Mouse (Mus musculus): ENCODE measurements at regions not wholly inside any gene's neighbourhood (a gene's known extent, or its start where the extent isn't known, plus 50 kb on each side); places are given as distances from the start of the nearest gene placed in this dataset.

DNA sequence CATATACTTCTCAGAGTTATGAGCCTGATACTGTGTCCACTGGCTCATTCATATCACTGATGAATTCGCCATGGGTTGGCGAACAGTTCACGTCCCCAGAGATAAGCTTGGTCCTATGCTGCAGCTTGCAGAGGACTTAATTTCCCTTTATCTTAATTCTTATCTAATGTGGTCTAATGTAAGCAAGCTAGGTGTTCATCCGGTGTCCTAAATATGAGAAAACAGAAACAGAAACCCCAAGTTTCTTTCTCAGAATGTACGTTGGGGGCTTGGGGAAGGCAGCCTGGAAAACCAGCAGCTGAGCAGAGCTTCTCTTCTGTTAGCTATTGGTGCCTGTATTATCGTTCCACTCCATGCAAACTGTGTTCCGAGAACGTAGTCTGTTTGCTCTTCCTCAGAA lies 170.1 kb downstream of the 1700064H15Rik start:
- no peak for ATAC-seq (ENCODE audit: low FRiP score, low read depth)
- 90% methylated on average over 8 of the region's 8 CpGs for WGBS
- no peaks in the 10 kb centered on the region for H3K9me3 ChIP-seq
- H3K4me1 ChIP-seq, result no peaks in the 10 kb centered on the region
- no peak overlapping the region for H3K4me3 ChIP-seq
- no peak overlapping the region for H3K4me2 ChIP-seq (replicated peaks)
- H3K36me3 ChIP-seq, result no peaks in the 10 kb centered on the region
- no peaks in the 10 kb centered on the region for H3K27me3 ChIP-seq
- no peak overlapping the region for H3K9ac ChIP-seq (replicated peaks)
- H3K27ac ChIP-seq (replicated peaks), result no peak overlapping the region

DNA sequence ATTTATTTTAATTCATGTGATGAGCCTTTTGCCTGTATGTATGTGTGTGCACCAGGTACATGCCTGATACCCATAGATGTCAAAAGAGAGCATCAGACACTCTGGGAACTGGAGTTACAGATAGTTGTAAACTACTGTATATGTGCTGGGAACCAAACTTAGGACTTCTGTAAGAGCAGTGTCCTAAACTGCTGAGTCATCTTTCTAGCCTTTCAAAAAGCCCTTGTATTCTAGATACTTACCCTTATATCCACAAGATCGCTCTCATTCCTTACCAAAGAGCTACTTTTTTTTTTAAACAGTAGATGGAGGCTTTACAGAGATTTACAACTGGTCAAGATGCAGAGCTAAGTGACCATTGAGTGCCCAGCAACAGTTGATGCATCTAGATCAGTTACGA lies 171.0 kb downstream of the 1700064H15Rik start:
- WGBS, result 99% methylated on average over 2 of the region's 2 CpGs

DNA sequence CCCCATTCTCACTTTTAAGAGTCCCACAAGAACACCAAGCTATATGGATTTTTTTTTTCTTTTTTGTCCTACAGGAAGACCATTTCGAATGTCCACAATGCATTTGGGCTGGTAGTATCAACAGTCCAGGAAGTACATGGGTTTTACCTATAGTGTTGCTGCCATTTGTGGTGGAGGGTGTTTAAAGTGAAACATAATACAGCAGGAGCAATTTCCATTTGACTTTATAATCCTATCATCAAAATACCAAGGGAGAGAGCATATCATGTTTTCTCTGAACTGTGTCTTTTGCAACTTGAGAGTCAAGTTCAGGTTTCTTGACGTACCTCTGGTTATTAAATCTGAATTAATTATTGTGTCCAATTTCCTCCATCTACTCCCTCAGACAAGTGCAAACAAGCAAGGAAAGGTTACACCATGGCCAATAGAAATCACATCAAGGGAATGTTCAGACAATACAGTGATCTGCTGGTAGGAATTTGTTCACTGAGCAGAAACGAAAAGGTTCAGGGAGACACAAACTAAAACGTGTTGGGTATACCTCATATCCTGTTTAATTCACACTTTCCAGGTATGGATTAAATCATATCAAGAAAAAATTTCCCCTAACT lies 172.5 kb downstream of the 1700064H15Rik start:
- Histone ChIP-seq H3K27ac (replicated peaks) (no peak overlapping the region), H3K36me3 (no peaks in the 10 kb centered on the region), H3K9me3 (no peaks in the 10 kb centered on the region), H3K9ac (replicated peaks) (no peak overlapping the region), H3K4me1 (no peaks in the 10 kb centered on the region), H3K27me3 (no peaks in the 10 kb centered on the region), H3K4me2 (replicated peaks) (no peak overlapping the region), H3K4me3 (no peak overlapping the region)
- ATAC-seq (ENCODE audit: low FRiP score, low read depth), result no peak
- 84% methylated on average over 4 of the region's 4 CpGs for WGBS

More for the DNA sequence above, 171.0 kb downstream of the 1700064H15Rik start:
- Histone ChIP-seq H3K4me3 (no peak overlapping the region), H3K4me1 (no peaks in the 10 kb centered on the region), H3K36me3 (no peaks in the 10 kb centered on the region), H3K4me2 (replicated peaks) (no peak overlapping the region), H3K9ac (replicated peaks) (no peak overlapping the region), H3K27ac (replicated peaks) (no peak overlapping the region), H3K9me3 (no peaks in the 10 kb centered on the region), H3K27me3 (no peaks in the 10 kb centered on the region)
- no peak for ATAC-seq (ENCODE audit: low FRiP score, low read depth)

DNA sequence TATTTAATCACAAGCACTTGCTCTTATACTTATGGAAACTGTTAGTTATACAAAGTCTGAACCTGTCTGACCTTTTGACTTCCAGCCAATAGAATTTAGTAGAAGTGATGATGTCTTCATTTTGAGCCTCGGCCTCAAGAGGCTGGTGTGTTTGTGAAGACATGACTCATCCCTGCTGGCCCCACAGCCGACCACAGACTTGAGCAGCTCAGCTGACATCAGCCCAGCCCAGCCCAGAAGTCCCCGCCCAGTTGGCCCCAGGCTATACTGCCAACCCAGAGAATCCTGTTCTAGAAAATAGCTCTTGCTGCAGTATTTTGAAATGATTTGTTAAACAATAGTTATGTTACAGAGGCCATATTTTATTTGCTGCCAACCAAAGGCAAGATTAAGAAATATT lies 177.5 kb downstream of the 1700064H15Rik start:
- Histone ChIP-seq H3K27ac (replicated peaks) (no peak overlapping the region), H3K27me3 (no peaks in the 10 kb centered on the region), H3K9ac (replicated peaks) (no peak overlapping the region), H3K4me2 (replicated peaks) (no peak overlapping the region), H3K36me3 (no peaks in the 10 kb centered on the region), H3K4me1 (no peaks in the 10 kb centered on the region), H3K9me3 (no peaks in the 10 kb centered on the region), H3K4me3 (no peak overlapping the region)
- ATAC-seq (ENCODE audit: low FRiP score, low read depth), result no peak
- 52% methylated on average over 3 of the region's 3 CpGs for WGBS

DNA sequence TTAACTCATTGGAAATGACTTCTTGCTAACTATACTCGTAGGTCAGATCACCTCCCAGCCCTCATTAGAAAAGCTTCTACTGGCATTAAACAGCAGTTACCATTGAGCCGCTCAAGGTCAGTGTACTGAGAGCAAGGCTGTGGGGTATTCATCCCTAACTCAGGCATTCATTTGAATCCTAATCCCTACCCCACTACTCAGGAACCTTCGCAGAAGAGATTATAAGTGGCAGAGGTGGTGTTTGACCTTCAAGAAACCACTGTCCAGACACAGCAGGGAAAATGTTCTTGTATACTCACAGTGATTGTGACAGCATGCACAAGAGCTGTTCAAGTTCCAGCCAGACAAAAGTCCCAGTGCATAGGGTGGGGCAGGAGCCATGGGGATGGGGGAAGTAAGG lies 179.5 kb downstream of the 1700064H15Rik start:
- H3K36me3 ChIP-seq, result no peaks in the 10 kb centered on the region
- H3K4me3 ChIP-seq, result no peak overlapping the region
- no peaks in the 10 kb centered on the region for H3K27me3 ChIP-seq
- H3K4me2 ChIP-seq (replicated peaks), result no peak overlapping the region
- 82% methylated on average over 3 of the region's 3 CpGs for WGBS
- no peak for ATAC-seq (ENCODE audit: low FRiP score, low read depth)
- H3K27ac ChIP-seq (replicated peaks), result no peak overlapping the region
- H3K9me3 ChIP-seq, result no peaks in the 10 kb centered on the region
- H3K9ac ChIP-seq (replicated peaks), result no peak overlapping the region
- H3K4me1 ChIP-seq, result no peaks in the 10 kb centered on the region

DNA sequence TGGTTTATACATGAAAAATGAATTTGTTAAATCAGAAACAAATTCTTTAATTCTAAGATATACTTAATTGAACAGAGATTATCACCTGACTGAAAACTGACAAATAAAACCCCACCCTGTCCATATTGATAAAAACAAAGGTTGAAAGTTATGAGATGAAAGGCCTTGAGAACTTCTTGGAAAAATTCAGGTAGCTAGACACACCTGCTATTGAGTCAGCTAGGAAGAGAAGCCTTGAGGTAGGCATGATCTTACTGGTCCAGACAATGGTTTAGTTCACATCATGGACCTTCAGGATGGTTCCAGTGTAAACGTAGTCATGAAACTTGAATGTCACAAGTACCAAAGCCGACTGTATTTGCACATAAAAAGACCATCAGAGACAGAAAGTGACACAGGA lies 180.3 kb downstream of the 1700064H15Rik start:
- no peaks in the 10 kb centered on the region for H3K27me3 ChIP-seq
- H3K27ac ChIP-seq (replicated peaks), result no peak overlapping the region
- 74% methylated on average over 2 of the region's 2 CpGs for WGBS
- ATAC-seq (ENCODE audit: low FRiP score, low read depth), result no peak
- H3K36me3 ChIP-seq, result no peaks in the 10 kb centered on the region
- H3K4me2 ChIP-seq (replicated peaks), result no peak overlapping the region
- no peaks in the 10 kb centered on the region for H3K4me1 ChIP-seq
- H3K9ac ChIP-seq (replicated peaks), result no peak overlapping the region
- H3K9me3 ChIP-seq, result no peaks in the 10 kb centered on the region
- H3K4me3 ChIP-seq, result no peak overlapping the region

DNA sequence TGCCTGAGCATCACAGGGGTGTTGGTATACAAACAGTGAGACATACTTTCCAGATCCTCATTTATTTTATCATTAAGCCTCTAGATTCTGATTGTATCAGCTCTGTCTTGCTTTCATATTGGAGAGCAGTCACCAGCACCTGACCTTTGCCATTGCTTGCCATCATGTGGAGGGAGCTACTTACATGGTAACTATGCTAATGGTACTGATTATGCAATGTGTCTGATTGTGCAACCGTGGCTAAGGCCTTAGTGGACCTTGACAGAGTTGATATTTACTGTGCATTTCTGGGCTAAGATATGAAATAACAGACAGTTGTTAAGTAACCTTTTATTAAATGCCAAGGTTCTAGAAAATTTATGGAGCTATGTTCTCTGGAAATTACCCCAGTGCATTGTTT lies 180.7 kb downstream of the 1700064H15Rik start:
- no peaks in the 10 kb centered on the region for H3K27me3 ChIP-seq
- H3K4me2 ChIP-seq (replicated peaks), result no peak overlapping the region
- no peaks in the 10 kb centered on the region for H3K9me3 ChIP-seq
- whole genome bisulfite sequencing, result 80% methylated on average over 1 of the region's 1 CpGs
- H3K9ac ChIP-seq (replicated peaks), result no peak overlapping the region
- H3K27ac ChIP-seq (replicated peaks), result no peak overlapping the region
- H3K4me3 ChIP-seq, result no peak overlapping the region
- H3K36me3 ChIP-seq, result no peaks in the 10 kb centered on the region
- ATAC-seq (ENCODE audit: low FRiP score, low read depth), result no peak
- H3K4me1 ChIP-seq, result no peaks in the 10 kb centered on the region

DNA sequence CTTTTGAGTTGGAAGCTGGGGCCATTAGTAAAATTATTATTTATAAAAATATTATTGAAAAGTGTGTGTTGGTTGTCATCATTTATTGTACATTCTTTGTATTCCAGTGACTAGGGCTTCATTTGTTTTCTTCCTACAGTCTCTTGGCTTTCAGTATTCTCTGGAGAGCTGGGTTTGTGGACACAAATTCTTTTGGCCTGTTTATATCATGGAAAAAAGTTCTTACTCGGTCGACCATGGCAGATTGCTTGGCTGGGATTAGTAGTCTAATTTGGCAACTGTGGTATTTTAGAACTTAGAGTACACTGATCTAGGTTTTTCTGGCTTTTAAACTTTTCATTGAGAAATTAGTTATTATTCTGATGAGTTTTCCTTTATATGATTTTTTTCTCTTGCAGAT lies 183.6 kb downstream of the 1700064H15Rik start:
- no peak for ATAC-seq (ENCODE audit: low FRiP score, low read depth)
- no peaks in the 10 kb centered on the region for H3K4me1 ChIP-seq
- no peak overlapping the region for H3K4me2 ChIP-seq (replicated peaks)
- H3K9me3 ChIP-seq, result no peaks in the 10 kb centered on the region
- no peak overlapping the region for H3K27ac ChIP-seq (replicated peaks)
- H3K9ac ChIP-seq (replicated peaks), result no peak overlapping the region
- H3K4me3 ChIP-seq, result no peak overlapping the region
- 79% methylated on average over 2 of the region's 2 CpGs for WGBS
- H3K36me3 ChIP-seq, result no peaks in the 10 kb centered on the region
- H3K27me3 ChIP-seq, result no peaks in the 10 kb centered on the region

DNA sequence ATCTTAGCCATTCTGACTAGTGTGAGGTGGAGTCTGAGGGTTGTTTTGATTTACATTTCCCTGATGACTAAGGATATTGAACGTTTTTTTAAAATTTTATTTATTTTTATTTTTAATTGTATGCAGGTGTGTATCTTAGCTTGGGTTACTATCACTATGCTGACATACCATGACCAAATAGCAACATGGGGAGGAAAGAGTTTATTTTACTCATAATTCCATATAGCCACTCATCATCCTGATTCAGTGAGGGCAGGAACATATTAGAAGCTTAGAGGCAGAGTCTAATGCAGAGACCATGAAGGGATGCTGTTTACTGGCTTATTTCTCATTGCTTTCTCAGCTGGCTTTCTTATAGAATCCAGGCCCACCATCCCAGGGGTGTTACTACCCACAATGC lies 186.7 kb downstream of the 1700064H15Rik start:
- Histone ChIP-seq H3K4me3 (no peak overlapping the region), H3K36me3 (no peaks in the 10 kb centered on the region), H3K4me2 (replicated peaks) (no peak overlapping the region), H3K27me3 (no peaks in the 10 kb centered on the region), H3K4me1 (no peaks in the 10 kb centered on the region), H3K27ac (replicated peaks) (no peak overlapping the region), H3K9ac (replicated peaks) (no peak overlapping the region), H3K9me3 (no peaks in the 10 kb centered on the region)
- WGBS, result 52% methylated on average over 1 of the region's 1 CpGs
- no peak for ATAC-seq (ENCODE audit: low FRiP score, low read depth)

DNA sequence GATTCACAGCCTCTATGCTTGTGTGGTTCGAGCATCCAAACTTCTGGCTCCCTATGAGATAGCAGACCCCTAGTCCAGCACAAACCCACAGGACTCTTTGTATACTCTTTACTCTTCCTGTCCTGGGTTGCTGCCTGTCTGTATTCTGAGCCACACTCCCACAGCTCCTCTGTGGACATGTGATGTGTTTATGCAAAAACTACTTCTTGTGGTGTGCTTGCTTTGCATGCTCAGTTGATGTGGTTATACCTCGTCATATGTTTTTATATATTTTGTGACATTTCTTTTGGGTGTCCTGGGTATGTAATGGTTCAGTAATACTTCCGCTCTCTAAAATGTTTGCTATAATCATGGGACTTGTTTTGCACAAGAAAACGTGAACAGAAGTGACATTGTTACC lies 198.3 kb downstream of the 1700064H15Rik start:
- H3K9ac ChIP-seq (replicated peaks), result no peak overlapping the region
- H3K4me2 ChIP-seq (replicated peaks), result no peak overlapping the region
- H3K4me3 ChIP-seq, result no peak overlapping the region
- no peaks in the 10 kb centered on the region for H3K4me1 ChIP-seq
- H3K9me3 ChIP-seq, result no peaks in the 10 kb centered on the region
- H3K36me3 ChIP-seq, result no peaks in the 10 kb centered on the region
- no peak overlapping the region for H3K27ac ChIP-seq (replicated peaks)
- 85% methylated on average over 4 of the region's 4 CpGs for WGBS
- H3K27me3 ChIP-seq, result no peaks in the 10 kb centered on the region
- ATAC-seq (ENCODE audit: low FRiP score, low read depth), result no peak

DNA sequence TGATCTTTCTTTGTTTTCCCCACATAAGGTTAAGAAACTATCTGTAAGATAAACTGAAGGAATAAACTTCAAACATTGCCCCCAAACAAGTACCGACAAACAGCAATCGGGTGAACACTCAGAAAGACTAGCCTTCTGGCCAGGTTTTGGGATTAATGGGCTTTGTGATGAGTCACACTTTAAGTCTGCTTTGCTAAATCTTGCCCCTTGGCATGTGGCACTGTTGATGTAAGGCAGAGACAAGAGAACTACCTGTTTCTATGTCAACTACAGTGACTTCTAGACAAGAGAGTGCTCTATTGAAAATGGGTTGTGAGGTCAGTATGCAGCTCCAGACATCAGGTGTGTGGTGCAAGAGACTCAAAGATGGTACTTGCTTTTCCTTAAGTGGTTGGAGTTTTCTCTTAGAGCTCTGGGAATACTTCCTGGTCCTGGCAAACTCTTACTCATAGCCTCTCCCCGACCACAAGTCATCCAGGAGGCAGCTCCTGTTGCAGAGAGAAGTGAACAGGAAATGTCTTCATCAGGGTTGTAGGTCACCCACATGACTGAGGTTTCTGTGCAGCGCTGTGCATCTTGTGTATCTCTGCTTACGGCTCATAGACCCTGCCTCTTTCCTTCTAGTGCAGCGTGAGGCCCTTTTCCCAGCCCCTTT lies 198.9 kb downstream of the 1700064H15Rik start:
- no peaks in the 10 kb centered on the region for H3K9me3 ChIP-seq
- H3K4me2 ChIP-seq (replicated peaks), result no peak overlapping the region
- ATAC-seq (ENCODE audit: low FRiP score, low read depth), result no peak
- H3K36me3 ChIP-seq, result no peaks in the 10 kb centered on the region
- H3K4me1 ChIP-seq, result no peaks in the 10 kb centered on the region
- no peak overlapping the region for H3K4me3 ChIP-seq
- H3K27me3 ChIP-seq, result no peaks in the 10 kb centered on the region
- no peak overlapping the region for H3K9ac ChIP-seq (replicated peaks)
- WGBS, result 82% methylated on average over 6 of the region's 6 CpGs
- no peak overlapping the region for H3K27ac ChIP-seq (replicated peaks)

DNA sequence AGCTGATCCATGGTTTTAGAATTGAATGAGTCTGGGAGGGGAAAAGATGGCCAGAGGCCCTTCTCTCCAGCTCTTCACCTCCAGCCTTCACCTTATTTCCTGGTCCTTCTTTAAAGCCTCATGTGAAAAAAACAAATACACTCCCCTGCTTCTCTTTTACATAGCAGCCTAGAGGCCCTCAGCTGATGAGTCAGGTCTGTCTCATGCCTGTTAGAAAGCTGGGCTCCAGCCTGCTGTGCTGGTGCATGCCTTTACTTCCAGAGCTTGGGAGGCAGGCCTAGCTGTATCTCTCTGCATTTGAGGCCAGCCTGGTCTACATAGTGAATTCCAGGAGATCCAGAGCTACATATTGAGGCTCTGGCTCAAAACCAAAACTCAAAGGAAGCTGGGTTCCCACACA lies 199.5 kb downstream of the 1700064H15Rik start:
- Histone ChIP-seq H3K9ac (replicated peaks) (no peak overlapping the region), H3K36me3 (no peaks in the 10 kb centered on the region), H3K9me3 (no peaks in the 10 kb centered on the region), H3K4me3 (no peak overlapping the region), H3K27me3 (no peaks in the 10 kb centered on the region), H3K4me2 (replicated peaks) (no peak overlapping the region), H3K4me1 (no peaks in the 10 kb centered on the region), H3K27ac (replicated peaks) (no peak overlapping the region)
- ATAC-seq (ENCODE audit: low FRiP score, low read depth), result no peak

DNA sequence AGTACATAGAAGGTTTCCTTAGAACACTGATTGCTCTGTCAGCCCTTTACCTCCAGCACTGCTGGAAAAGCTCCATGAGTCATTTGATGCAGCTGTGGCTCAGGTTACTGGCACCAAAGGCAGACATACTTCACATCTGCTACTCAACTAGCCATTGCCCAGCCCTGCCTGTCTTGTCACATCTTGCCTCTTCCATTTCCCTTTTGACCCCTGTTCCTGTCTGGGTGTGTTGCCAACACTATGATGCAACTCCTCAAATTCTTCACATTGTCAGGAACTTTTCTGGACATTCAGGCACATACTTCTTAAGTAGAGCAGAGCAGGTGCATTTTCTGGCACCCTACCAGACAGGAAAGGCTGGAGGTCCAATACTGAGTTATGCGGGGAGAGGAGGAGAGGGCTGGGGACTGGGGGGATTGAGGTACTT lies 202.3 kb downstream of the 1700064H15Rik start:
- no peaks in the 10 kb centered on the region for H3K27me3 ChIP-seq
- ATAC-seq (ENCODE audit: low FRiP score, low read depth), result no peak
- no peak overlapping the region for H3K27ac ChIP-seq (replicated peaks)
- H3K9ac ChIP-seq (replicated peaks), result no peak overlapping the region
- no peak overlapping the region for H3K4me2 ChIP-seq (replicated peaks)
- H3K36me3 ChIP-seq, result no peaks in the 10 kb centered on the region
- H3K4me1 ChIP-seq, result no peaks in the 10 kb centered on the region
- WGBS, result 100% methylated on average over 1 of the region's 1 CpGs
- no peaks in the 10 kb centered on the region for H3K9me3 ChIP-seq
- no peak overlapping the region for H3K4me3 ChIP-seq

All from midbrain, embryonic 12.5 days (tissue).